Mouse (Mus musculus) neural tube, embryonic 11.5 days (tissue): ENCODE data around the gene 4930404N11Rik. TPM values are rescaled to one million over a fixed set of nuclear protein-coding genes. Genes with fewer than 3 reads are reported as not detected.

ENCODE experiments used
- ATAC-seq: fragments of 200-750 bp; cut with Nextera tagmentation; 2 replicates; pipeline ENCODE4 v1.8.0; 2017; ENCODE audit warnings: moderate number of reproducible peaks, mild to moderate bottlenecking, moderate TSS enrichment, moderate library complexity; ENCODE audit not compliant: insufficient read depth, low FRiP score, low TSS enrichment
- DNase-seq: peaks from one replicate; pipeline ENCODE4 v3.0.0-alpha.2; 2015; ENCODE audit warnings: low spot score
- H3K27ac ChIP-seq: fragments of 300-500 bp; sonication (generic); 2 replicates; pipeline ENCODE4 v1.5.1; 2014; ENCODE audit warnings: low read depth, mild to moderate bottlenecking, low read length
- H3K27me3 ChIP-seq: fragments of 300-500 bp; sonication (generic); 2 replicates; pipeline ENCODE4 v1.6.1; 2014; ENCODE audit warnings: mild to moderate bottlenecking, low read length, mixed read lengths; ENCODE audit not compliant: control insufficient read depth, insufficient read depth
- H3K36me3 ChIP-seq: fragments of 300-500 bp; sonication (generic); 2 replicates; pipeline ENCODE4 v1.6.1; 2014; ENCODE audit warnings: mild to moderate bottlenecking, low read length, moderate library complexity, mixed read lengths; ENCODE audit not compliant: control insufficient read depth, insufficient read depth
- H3K4me1 ChIP-seq: fragments of 300-500 bp; sonication (generic); 2 replicates; pipeline ENCODE4 v1.6.1; 2014; ENCODE audit warnings: low read length, mixed read lengths; ENCODE audit not compliant: control insufficient read depth, insufficient read depth
- H3K4me2 ChIP-seq: fragments of 300-500 bp; sonication (generic); 2 replicates; pipeline ENCODE4 v1.6.1; 2014; ENCODE audit warnings: low read depth, mild to moderate bottlenecking, moderate library complexity
- H3K4me3 ChIP-seq: fragments of 300-500 bp; sonication (generic); 2 replicates; pipeline ENCODE4 v1.5.1; 2014; ENCODE audit warnings: low read depth, low read length
- H3K9ac ChIP-seq: fragments of 300-500 bp; sonication (generic); 2 replicates; pipeline ENCODE4 v1.6.1; 2014; ENCODE audit warnings: mild to moderate bottlenecking, low read length
- H3K9me3 ChIP-seq: fragments of 300-500 bp; sonication (generic); 2 replicates; pipeline ENCODE4 v1.6.1; 2016; ENCODE audit warnings: low read length; ENCODE audit not compliant: control insufficient read depth
- WGBS: fragments of 180-500 bp; shearing (Covaris S2); extraction: QIAGEN DNeasy Blood & Tissue Kit; methylation state at CpG from one replicate; pipeline ENCODE4 v1.1.7; 2014; 5-methylcytosine and 5-hydroxymethylcytosine counted together
- polyA plus RNA-seq: library from polyadenylated mRNA; unstranded; fragments of >200 nt; fragmentation: Nextera tagmentation; extraction: Ambion mirVana; gene quantifications from 2 replicates; pipeline ENCODE4 v1.2.1, GENCODE M21; 2014

4930404N11Rik gene
- polyA plus RNA-seq, 1 experiment from 2014 or later = 0.50 TPM

DNA sequence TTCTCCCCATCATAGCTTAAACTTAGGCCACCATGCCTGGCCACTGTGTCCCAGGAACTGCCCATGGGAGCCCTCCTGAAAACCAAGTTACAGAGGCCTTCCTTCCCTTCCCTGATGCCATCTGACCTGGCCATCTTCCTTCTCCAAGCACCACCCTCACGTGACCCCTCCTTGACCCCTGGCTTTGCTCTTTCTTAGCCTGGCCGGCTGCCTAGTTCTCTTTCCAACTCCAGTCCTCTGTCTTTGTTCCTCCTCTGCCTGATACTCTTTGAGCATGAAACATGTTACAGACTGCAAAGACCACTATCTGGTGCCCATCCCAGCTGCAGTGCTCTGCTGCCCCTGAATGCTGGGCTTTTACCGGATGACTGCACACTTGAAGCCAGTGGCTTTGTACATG lies 23.8 kb upstream of the 4930404N11Rik start:
- peaks cover 18% of the 10 kb centered on the region for H3K36me3 ChIP-seq

DNA sequence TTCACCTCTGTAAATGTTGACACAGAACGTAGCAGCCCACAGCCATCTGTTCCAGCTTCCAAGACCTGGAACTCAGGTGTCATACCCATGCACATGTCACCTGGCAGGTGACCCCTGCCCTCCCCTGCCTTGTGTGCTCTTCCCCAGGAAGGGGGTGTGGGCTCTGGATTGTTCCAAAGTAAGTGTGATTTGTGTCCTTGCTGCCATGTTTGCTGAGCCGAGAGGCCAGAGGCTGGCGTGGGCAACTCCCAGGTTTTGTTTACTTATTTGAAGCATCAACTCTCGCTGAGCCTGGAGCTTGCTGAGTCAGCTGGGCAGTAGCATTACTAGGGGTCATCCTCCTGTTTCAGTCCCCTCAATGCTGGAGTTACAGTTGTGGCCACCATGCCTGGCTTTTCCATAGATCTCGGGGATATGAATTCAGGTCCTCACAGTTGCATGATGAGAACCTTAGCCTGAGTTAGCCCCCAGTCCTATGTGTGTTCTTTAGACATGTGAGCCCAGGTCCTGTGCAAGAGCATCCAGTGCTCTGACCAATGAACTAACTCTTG lies 23.0 kb upstream of the 4930404N11Rik start, which contains the start of gene Gm48552:
TSS of gene Gm48552 (plus strand) at position 501 of the 551 bp plus-strand sequence.
- peaks cover 15% of the 10 kb centered on the region for H3K4me1 ChIP-seq
- DNase-seq = no peak
- no peak for ATAC-seq
- H3K36me3 ChIP-seq = peaks cover 18% of the 10 kb centered on the region
- no peak within 1 kb of the TSS for H3K4me3 ChIP-seq
- 80% methylated on average over 5 of the region's 5 CpGs for WGBS
- no peak within 1 kb of the TSS for H3K4me2 ChIP-seq
- H3K27me3 ChIP-seq = no peaks in the 10 kb centered on the region
- H3K9ac ChIP-seq = peak within 1 kb of the TSS; percentile 5; the same call in 1 of the 2 replicates
- no peaks in the 10 kb centered on the region for H3K9me3 ChIP-seq
- no peak within 1 kb of the TSS for H3K27ac ChIP-seq

More for the DNA sequence above, 23.8 kb upstream of the 4930404N11Rik start:
- no peak overlapping the region for H3K4me2 ChIP-seq
- no peak for DNase-seq
- H3K9ac ChIP-seq = peak overlapping the region; percentile 5; the same call in 1 of the 2 replicates
- H3K9me3 ChIP-seq = no peaks in the 10 kb centered on the region
- 0 out of 2 replicates have a peak, but pooled peaks have one; percentile 11 for ATAC-seq
- WGBS = 64% methylated on average over 3 of the region's 3 CpGs
- H3K27me3 ChIP-seq = no peaks in the 10 kb centered on the region
- peaks cover 19% of the 10 kb centered on the region for H3K4me1 ChIP-seq
- H3K4me3 ChIP-seq = no peak overlapping the region
- no peak overlapping the region for H3K27ac ChIP-seq

DNA sequence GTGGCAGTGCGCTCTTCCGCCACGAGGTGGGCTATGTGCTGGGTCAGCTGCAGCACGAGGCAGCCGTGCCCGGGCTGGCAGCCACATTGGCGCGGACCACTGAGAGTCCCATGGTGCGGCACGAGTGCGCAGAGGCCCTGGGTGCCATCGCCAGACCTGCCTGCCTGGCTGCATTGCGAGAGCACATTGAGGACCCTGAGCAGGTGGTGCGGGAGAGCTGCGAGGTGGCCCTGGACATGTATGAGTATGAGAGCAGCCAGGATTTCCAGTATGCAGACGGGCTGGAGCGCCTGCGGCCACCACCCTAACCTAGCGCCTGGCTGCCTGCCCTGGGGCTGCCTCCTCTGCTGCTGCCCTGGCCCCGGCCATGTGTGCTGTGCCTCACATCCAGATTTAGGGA lies 22.1 kb upstream of the 4930404N11Rik start:
- peaks cover 18% of the 10 kb centered on the region for H3K36me3 ChIP-seq
- no peaks in the 10 kb centered on the region for H3K9me3 ChIP-seq
- H3K27ac ChIP-seq = no peak overlapping the region
- H3K4me1 ChIP-seq = peaks cover 14% of the 10 kb centered on the region
- no peak overlapping the region for H3K4me2 ChIP-seq
- no peak overlapping the region for H3K4me3 ChIP-seq
- H3K9ac ChIP-seq = no peak overlapping the region
- ATAC-seq = no peak
- WGBS = 93% methylated on average over 20 of the region's 20 CpGs
- H3K27me3 ChIP-seq = no peaks in the 10 kb centered on the region
- DNase-seq = no peak

DNA sequence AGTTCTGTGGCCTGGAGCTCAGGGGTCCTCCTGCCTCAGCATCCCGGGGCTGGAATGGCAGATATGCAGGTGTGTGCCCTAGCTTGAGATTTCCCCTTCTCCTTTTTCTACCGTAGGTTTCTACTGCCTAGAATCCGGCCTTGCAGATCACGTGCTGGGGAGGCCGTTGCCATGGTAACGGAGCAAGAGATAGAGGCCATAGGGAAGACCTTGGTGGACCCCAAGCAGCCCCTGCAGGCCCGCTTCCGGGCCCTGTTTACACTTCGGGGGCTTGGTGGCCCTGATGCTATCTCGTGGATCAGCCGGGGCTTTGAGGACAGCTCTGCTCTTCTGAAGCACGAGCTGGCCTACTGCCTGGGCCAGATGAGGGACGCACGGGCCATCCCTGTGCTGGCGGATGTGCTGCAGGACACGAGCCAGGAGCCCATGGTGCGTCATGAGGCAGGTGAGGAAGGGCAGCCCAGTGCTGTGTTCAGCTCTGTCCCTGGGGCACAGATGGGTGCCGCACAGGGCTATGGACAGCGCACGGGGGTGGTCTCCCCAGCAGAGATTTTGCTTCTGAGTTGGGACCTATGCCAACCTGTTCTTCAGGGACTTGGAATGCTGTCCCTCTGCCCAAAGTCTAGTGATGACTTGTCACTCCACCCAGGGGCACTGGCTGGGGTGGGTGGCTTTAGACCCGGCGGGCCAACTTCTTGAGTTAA lies 20.1 kb upstream of the 4930404N11Rik start:
- no peak overlapping the region for H3K9ac ChIP-seq

DNA sequence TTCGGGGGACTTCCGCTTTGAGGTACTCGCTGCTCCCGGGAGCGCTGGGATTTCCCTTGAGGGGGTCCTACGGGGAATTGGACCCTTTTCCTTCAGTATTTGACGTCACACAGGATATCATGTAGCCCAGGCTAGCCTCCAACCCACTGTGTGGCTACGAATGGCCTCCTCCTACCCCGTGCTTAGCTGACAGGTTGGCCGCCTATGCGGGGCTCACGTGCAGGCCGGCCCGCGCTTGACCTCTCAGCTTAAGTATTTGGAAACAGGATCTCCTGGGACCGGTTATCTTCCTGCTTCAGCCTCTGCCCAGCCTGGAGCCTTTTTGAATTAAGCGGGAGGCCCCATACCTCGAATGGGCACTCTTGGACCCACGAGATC lies 19.0 kb upstream of the 4930404N11Rik start:
- Histone ChIP-seq H3K4me3 (peak overlapping the region; percentile 88), H3K4me2 (peak overlapping the region; percentile 90), H3K4me1 (peaks cover 14% of the 10 kb centered on the region), H3K9ac (peak overlapping the region; percentile 78), H3K9me3 (no peaks in the 10 kb centered on the region), H3K27ac (peak overlapping the region; percentile 47), H3K36me3 (peaks cover 18% of the 10 kb centered on the region), H3K27me3 (no peaks in the 10 kb centered on the region)
- under 1% methylated on average over 19 of the region's 19 CpGs for WGBS
- DNase-seq (no peak), ATAC-seq (peak; percentile 25; the same call in 1 of the 2 replicates)

More for the DNA sequence above, 20.1 kb upstream of the 4930404N11Rik start:
- no peak for DNase-seq
- H3K4me3 ChIP-seq = no peak overlapping the region
- no peak overlapping the region for H3K4me2 ChIP-seq
- no peaks in the 10 kb centered on the region for H3K27me3 ChIP-seq
- H3K36me3 ChIP-seq = peaks cover 18% of the 10 kb centered on the region
- 86% methylated on average over 22 of the region's 22 CpGs for WGBS
- no peak overlapping the region for H3K27ac ChIP-seq
- ATAC-seq = no peak
- H3K4me1 ChIP-seq = peaks cover 14% of the 10 kb centered on the region
- H3K9me3 ChIP-seq = no peaks in the 10 kb centered on the region

DNA sequence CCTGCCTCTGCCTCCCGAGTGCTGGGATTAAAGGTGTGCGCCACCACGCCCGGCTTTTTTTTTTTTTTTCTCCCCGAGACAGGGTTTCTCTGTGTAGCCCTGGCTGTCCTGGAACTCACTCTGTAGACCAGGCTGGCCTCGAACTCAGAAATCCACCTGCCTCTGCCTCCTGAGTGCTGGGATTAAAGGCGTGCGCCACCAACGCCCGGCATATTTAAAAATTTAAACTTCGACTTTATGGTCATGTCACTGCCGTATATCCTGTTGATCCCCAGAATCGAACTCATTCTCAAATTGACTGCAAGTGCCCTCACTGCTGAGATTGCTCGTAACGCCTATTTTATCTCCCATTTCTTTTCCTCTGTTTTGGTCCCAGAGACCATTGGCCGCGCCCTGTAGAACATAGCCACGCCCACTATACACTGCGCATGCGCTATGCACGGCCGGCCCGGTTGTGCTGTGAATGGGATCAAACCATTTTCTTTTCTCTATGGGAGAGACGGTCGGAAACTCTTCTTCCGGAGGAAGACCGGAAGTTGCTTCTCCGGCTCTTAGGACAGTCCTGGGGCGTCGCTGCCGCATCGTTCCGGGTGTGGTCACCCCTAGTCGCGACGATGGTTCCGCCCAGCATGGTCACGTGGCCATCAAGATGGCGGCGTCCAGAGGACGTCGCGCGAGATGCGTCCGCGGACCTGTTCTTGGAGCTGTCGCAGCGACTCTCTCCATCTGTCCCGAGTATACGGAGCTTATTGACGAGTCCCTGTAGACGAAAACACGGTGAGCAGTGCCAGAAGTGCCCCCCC lies 18.4 kb upstream of the 4930404N11Rik start, which contains the start of the genes Dohh and Gm48551:
TSS of gene Dohh (plus strand) at position 627 of the 803 bp plus-strand sequence.
TSS of gene Gm48551 (plus strand) at position 665 of the 803 bp plus-strand sequence.
- peak; percentile 91 for ATAC-seq
- peak within 1 kb of the TSS; percentile 88 for H3K4me3 ChIP-seq
- H3K4me1 ChIP-seq = peaks cover 9% of the 10 kb centered on the region
- peak within 1 kb of the TSS; percentile 47 for H3K27ac ChIP-seq
- no peaks in the 10 kb centered on the region for H3K9me3 ChIP-seq
- H3K36me3 ChIP-seq = peaks cover 18% of the 10 kb centered on the region
- H3K27me3 ChIP-seq = no peaks in the 10 kb centered on the region
- H3K4me2 ChIP-seq = peak within 1 kb of the TSS; percentile 90
- DNase-seq = peak; percentile 95
- peak within 1 kb of the TSS; percentile 78 for H3K9ac ChIP-seq
- WGBS = 6% methylated on average over 53 of the region's 54 CpGs

DNA sequence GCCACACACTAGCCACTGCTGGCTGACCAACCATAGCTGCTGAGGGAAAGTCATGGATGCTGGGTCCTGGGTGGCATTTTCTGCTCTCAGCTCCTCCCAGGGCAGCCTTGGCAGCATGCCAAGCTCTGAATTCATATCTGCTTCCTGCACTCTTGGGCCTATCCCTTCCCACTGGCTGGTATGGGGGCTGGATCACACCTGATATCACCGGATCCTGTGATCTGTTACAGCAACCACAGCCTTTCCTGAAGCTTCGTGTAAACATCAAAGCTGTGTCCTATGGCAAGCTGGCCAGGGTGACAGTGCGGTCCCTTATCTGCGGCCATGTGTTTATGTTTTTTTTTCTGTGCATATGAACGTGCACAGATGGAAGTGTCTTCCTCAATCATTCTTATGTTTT lies 16.4 kb upstream of the 4930404N11Rik start:
- H3K4me3 ChIP-seq = no peak overlapping the region
- H3K9me3 ChIP-seq = no peaks in the 10 kb centered on the region
- H3K4me2 ChIP-seq = no peak overlapping the region
- no peak overlapping the region for H3K27ac ChIP-seq
- no peak overlapping the region for H3K9ac ChIP-seq
- WGBS = 91% methylated on average over 5 of the region's 5 CpGs
- peaks cover 15% of the 10 kb centered on the region for H3K4me1 ChIP-seq
- no peaks in the 10 kb centered on the region for H3K27me3 ChIP-seq
- DNase-seq (no peak), ATAC-seq (no peak)
- H3K36me3 ChIP-seq = peaks cover 8% of the 10 kb centered on the region

DNA sequence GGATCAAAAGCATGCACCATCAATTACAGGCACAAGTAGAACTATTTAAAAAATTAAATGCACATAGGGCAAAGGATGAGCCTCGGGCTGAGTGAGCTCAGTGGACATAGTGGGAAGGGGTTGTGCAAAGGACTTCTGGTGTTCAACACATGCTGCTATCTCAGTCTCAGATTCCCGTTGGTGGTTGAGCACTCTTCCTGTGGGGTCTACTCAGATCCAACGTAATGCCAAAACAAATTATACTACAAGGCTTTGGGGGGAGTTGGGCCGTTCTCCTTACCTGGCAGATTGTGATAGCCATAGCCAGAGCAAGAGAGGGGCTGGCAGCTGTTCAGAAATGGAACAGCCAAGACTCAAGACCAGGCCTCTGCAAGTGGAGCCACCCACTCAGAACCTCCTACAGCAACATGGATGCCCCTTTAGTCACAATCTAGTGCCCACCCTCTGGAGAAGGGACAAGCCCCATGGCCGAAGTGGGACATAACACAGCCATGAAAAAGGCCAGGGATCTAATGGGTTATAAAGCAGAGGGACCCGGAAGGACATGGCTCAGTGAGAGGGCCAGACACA lies 14.3 kb upstream of the 4930404N11Rik start:
- 94% methylated on average over 6 of the region's 6 CpGs for WGBS
- peaks cover 13% of the 10 kb centered on the region for H3K4me1 ChIP-seq
- ATAC-seq (no peak), DNase-seq (no peak)
- 0 out of 2 replicates have a peak, but pooled peaks cover 2% of the 10 kb centered on the region for H3K36me3 ChIP-seq
- H3K27ac ChIP-seq = no peak overlapping the region
- no peak overlapping the region for H3K4me2 ChIP-seq
- H3K4me3 ChIP-seq = no peak overlapping the region
- no peak overlapping the region for H3K9ac ChIP-seq
- H3K27me3 ChIP-seq = no peaks in the 10 kb centered on the region
- no peaks in the 10 kb centered on the region for H3K9me3 ChIP-seq
